Mouse (Mus musculus) neutrophil, adult 59 days (primary cell): ENCODE measurements around the gene Agtrap. TPM values are rescaled to one million over a fixed set of nuclear protein-coding genes. Genes with fewer than 3 reads are reported as not detected.

Experiments used
- total RNA-seq, 2 experiments: library from RNA; stranded (reverse); gene quantifications; 1 replicate in 1 of 2; 2 replicates in 1 of 2; pipeline ENCODE4 v1.2.4; 2023

Agtrap gene
- 10 to 100 TPM; 59.8 to 67.7 TPM for total RNA-seq

DNA sequence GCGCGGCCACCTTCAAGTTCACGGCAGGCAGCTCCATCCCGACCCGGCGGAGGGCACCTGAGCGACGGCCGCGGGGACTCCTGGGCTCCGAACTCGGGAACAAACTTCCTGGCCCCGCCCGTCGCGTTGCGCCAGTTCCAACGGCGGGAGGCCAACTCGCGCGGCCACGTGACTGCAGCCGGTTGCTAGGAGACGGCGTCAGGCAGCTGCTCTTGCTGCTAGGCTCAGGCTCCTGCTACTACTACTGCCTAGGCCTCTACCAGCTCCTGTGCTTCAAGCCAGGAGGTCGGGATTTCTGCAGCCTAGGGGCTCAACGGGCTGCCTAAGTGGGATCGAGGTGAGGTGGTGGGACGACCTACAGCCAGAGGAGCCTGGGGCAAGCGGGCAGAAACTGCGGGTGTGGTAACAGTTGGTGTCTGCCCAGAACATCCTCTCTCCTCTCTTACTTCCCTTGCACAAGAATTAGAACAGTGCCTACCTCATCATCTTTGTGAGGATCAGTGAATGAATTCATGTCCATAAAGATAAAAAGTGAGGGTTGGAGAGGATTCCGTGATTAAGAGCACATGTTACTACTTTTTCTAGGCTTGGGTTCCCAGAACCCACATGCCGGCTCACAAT is at the start of gene Agtrap:
Gene Agtrap (minus strand): TSS at position 125 of the 621 bp plus-strand sequence.

DNA sequence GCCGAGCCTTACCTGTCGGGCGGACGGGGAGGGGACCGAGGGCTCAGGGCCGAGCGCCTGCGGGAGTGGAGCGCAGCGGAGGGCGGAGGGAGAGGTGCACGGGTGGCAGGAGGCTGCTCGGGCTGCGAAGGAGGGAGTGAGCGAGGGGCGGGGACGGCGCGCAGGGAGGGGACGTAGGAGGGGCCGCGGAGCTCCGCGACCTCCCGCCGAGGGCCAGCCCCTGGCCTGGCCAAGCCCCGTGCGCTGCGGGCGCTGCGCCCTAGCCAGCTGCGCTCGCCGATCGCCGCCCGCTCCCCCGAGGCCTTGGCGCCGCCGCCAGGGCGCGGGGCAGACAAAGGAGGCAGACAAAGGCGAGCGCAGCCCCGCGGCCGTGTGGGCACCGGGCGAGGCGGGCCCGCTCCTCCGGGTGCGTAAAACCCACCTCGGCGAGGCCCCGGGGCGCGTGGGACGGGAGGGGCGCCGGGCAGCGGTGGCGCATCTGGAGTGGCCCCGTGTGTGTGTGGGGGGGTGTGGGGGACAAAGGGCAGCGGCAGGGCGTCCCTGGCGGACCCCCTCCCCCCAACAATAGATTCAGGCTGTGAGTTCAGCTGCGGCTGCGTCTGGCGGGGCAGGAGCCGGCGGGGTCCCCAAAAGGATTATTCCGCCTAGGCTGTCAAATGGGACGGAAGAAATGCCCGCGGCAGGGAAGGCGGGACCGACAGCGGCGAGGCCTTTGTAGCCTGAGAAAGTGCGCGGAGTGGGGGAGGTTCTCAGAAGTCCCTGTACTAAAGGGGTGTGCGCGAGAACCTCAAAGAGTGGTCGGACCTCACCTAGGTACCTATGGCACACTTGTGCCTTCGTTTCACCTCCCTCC is 43.0 kb upstream of the Agtrap start, which contains the start of gene Draxin:
Gene Draxin (minus strand): TSS at position 138 of the 853 bp plus-strand sequence.

DNA sequence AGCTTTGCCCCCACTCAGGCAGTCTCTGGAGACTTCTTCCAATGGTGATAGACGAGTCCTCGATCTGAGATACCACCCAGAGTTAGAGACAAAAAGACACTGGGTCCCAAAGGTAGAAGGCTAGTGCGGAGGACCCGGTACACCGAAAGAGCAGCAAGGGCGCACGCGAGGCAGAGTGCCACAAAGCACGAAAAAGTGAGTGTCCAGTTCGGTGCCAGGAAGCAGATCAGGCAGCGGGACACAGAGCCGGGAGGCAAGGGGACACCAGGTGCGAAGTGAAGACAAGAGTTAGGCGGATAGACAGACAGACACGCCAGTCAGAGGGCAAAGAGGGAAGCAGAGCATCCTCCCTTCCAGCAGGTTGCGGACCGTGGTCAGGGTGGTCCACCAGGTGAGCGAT is 42.3 kb upstream of the Agtrap start, which contains the start of gene Mad2l2:
Gene Mad2l2 (plus strand): TSS at position 252 of the 400 bp plus-strand sequence.

DNA sequence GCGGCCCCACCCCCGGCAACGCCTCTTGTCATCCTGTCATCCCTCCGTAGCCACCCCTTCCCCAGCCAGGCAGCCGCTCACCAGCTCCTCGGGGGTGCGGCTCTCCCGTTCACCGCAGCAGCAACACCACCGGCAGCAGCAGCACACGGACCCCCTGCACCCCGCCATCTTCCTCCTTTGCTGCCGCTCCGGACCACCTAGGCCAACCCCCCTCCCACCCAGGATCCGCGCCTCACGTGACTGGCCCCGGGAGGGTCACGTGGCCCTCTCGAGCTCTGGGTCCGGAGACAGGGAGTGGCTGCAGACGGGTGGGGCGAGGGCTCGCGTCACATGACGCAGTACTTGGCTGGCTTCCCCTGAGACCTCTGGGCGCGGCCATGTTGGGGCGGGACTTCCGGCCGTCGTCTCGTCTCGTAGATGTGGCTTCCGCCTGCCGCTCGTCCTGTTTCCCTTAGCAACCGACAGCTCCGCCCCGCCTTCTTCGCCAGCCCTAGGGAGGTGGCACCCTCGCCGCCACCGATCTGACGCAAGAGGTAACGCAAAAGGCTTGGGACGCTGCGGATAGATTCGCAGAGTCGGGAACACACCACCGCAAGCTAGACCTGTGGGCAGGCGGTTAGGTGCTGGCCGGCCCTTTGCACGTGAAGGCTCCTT is 49.1 kb downstream of the Agtrap start, which contains the start of the genes Clcn6 and Mthfr:
Gene Clcn6 (minus strand): TSS at position 222 of the 654 bp plus-strand sequence.
Gene Mthfr (plus strand): TSS at position 478 of the 654 bp plus-strand sequence.

Other genes starting within 250 kb of the Agtrap start
- 1 to 10 TPM; 3.5 TPM for gene Zfp933, start 239.7 kb downstream of the Agtrap start, total RNA-seq
- gene Miip, start 219.2 kb downstream of the Agtrap start, total RNA-seq: 10 to 100 TPM; 34.1 to 36.9 TPM
- gene Fv1, start 219.1 kb downstream of the Agtrap start, total RNA-seq: 1 to 10 TPM; 6.4 to 7.3 TPM
- gene Mfn2, start 183.3 kb downstream of the Agtrap start, total RNA-seq: 10 to 100 TPM; 52.0 to 55.5 TPM
- 10 to 100 TPM; 20.2 to 20.7 TPM for gene Plod1, start 151.3 kb downstream of the Agtrap start, total RNA-seq
- gene 2510039O18Rik, start 147.1 kb downstream of the Agtrap start, total RNA-seq: 10 to 100 TPM; 59.4 to 61.8 TPM
- gene Nppb, start 102.2 kb downstream of the Agtrap start, total RNA-seq: not detected
- gene Nppa, start 87.3 kb downstream of the Agtrap start, total RNA-seq: not detected
- gene Clcn6, start 49.2 kb downstream of the Agtrap start, total RNA-seq: 10 to 100 TPM in 1 of 2 experiments, 1 to 10 TPM in 1; 9.6 to 12.2 TPM
- 10 to 100 TPM; 11.4 to 12.5 TPM for gene Mthfr, start 49.0 kb downstream of the Agtrap start, total RNA-seq
- 10 to 100 TPM in 1 of 2 experiments, 1 to 10 TPM in 1; 9.2 to 12.4 TPM for gene Mad2l2, start 42.4 kb upstream of the Agtrap start, total RNA-seq
- not detected for gene Draxin, start 42.7 kb upstream of the Agtrap start, total RNA-seq
- 10 to 100 TPM; 14.8 to 19.8 TPM for gene Fbxo6, start 64.1 kb upstream of the Agtrap start, total RNA-seq
- gene Fbxo44, start 72.5 kb upstream of the Agtrap start, total RNA-seq: 1 to 10 TPM; 1.1 to 1.3 TPM
- not detected for gene Fbxo2, start 72.6 kb upstream of the Agtrap start, total RNA-seq
- gene Disp3, start 199.9 kb upstream of the Agtrap start, total RNA-seq: not detected